Mouse (Mus musculus) heart, embryonic 10.5 days (tissue): ENCODE data around the gene Kel. TPM values are rescaled to one million over a fixed set of nuclear protein-coding genes. Genes with fewer than 3 reads are reported as not detected.

Source experiments
- DNase-seq: peaks from one replicate; pipeline ENCODE4 v3.0.0-alpha.2; 2017; ENCODE audit warnings: low spot score
- H3K27ac ChIP-seq: fragments of 300-500 bp; sonication (generic); 2 replicates; pipeline ENCODE4 v1.5.1; 2016; ENCODE audit warnings: mild to moderate bottlenecking
- H3K27me3 ChIP-seq: fragments of 300-500 bp; sonication (generic); 2 replicates; pipeline ENCODE4 v1.6.1; 2016; ENCODE audit warnings: mild to moderate bottlenecking; ENCODE audit not compliant: poor library complexity, insufficient read depth, severe bottlenecking
- H3K36me3 ChIP-seq: fragments of 300-500 bp; sonication (generic); 2 replicates; pipeline ENCODE4 v1.6.1; 2016; ENCODE audit warnings: mild to moderate bottlenecking, moderate library complexity
- H3K4me1 ChIP-seq: fragments of 300-500 bp; sonication (generic); 2 replicates; pipeline ENCODE4 v1.6.1; 2016; ENCODE audit warnings: mild to moderate bottlenecking
- H3K4me3 ChIP-seq: fragments of 300-500 bp; sonication (generic); 2 replicates; pipeline ENCODE4 v1.5.1; 2016; ENCODE audit warnings: mild to moderate bottlenecking, moderate library complexity
- H3K9me3 ChIP-seq: fragments of 300-500 bp; sonication (generic); 2 replicates; pipeline ENCODE4 v1.6.1; 2016; ENCODE audit warnings: mild to moderate bottlenecking, moderate library complexity
- WGBS: fragments of 180-500 bp; shearing (Covaris S2); methylation state at CpG from one replicate; pipeline ENCODE4 v1.1.7; 2016; 5-methylcytosine and 5-hydroxymethylcytosine counted together
- polyA plus RNA-seq: library from polyadenylated mRNA; unstranded; fragments of >200 nt; fragmentation: Nextera tagmentation; extraction: Ambion mirVana; gene quantifications from 2 replicates; pipeline ENCODE4 v1.2.1, GENCODE M21; 2016

The Kel gene
- polyA plus RNA-seq, 1 experiment from 2014 or later = 21.0 TPM

GRCm38 (mm10) chr6:41684911-41685310 lies 19.2 kb downstream of the Kel start:
- no peak for DNase-seq
- 41% methylated on average over 5 of the region's 5 CpGs for WGBS
- H3K4me1 ChIP-seq = no peaks in the 10 kb centered on the region
- no peaks in the 10 kb centered on the region for H3K27me3 ChIP-seq
- H3K9me3 ChIP-seq = no peaks in the 10 kb centered on the region
- no peaks in the 10 kb centered on the region for H3K36me3 ChIP-seq
- no peak overlapping the region for H3K27ac ChIP-seq
- H3K4me3 ChIP-seq = no peak overlapping the region

GRCm38 (mm10) chr6:41684131-41684530 lies 20.0 kb downstream of the Kel start, which contains the start of gene Llcfc1:
Llcfc1 (plus strand) TSS chr6:41684431.
- H3K36me3 ChIP-seq = no peaks in the 10 kb centered on the region
- H3K27me3 ChIP-seq = no peaks in the 10 kb centered on the region
- no peak within 1 kb of the TSS for H3K4me3 ChIP-seq
- no peak for DNase-seq
- 82% methylated on average over 2 of the region's 2 CpGs for WGBS
- H3K27ac ChIP-seq = no peak within 1 kb of the TSS
- no peaks in the 10 kb centered on the region for H3K4me1 ChIP-seq
- H3K9me3 ChIP-seq = no peaks in the 10 kb centered on the region

GRCm38 (mm10) chr6:41681656-41682055 lies 22.5 kb downstream of the Kel start:
- 86% methylated on average over 5 of the region's 5 CpGs for WGBS
- no peaks in the 10 kb centered on the region for H3K9me3 ChIP-seq

GRCm38 (mm10) chr6:41680669-41681068 lies 23.5 kb downstream of the Kel start, which contains the start of gene Trpv5:
Trpv5 (minus strand) TSS chr6:41680769.
- Histone ChIP-seq H3K36me3 (no peaks in the 10 kb centered on the region), H3K27me3 (no peaks in the 10 kb centered on the region), H3K4me3 (no peak within 1 kb of the TSS), H3K9me3 (no peaks in the 10 kb centered on the region), H3K27ac (no peak within 1 kb of the TSS), H3K4me1 (no peaks in the 10 kb centered on the region)
- WGBS = 67% methylated on average over 1 of the region's 1 CpGs
- DNase-seq = no peak

More at GRCm38 (mm10) chr6:41681656-41682055, 22.5 kb downstream of the Kel start:
- H3K4me3 ChIP-seq = no peak overlapping the region
- DNase-seq = no peak
- H3K27ac ChIP-seq = no peak overlapping the region
- no peaks in the 10 kb centered on the region for H3K4me1 ChIP-seq
- H3K36me3 ChIP-seq = no peaks in the 10 kb centered on the region
- no peaks in the 10 kb centered on the region for H3K27me3 ChIP-seq

DNA sequence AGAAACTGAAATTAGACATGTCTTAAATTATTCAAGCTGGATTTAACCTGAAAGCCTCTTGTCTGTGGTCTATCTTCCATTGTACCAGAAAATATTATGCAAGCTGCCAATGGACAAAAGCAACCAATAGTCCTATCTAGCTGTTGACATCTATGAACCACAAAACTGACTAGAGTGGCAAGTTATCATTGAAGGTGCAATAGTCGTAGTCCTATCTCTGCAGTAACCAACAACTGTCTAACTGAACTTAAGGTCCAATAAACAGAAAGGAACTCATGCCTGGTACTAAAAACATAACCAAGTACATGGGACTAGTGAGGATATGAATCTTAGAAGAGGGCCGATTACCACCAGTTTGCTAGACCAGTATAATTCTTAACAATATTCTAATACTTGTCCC lies 27.6 kb downstream of the Kel start:
- no peak overlapping the region for H3K27ac ChIP-seq
- peaks cover 4% of the 10 kb centered on the region; the same call in 1 of the 2 replicates for H3K9me3 ChIP-seq
- H3K4me1 ChIP-seq = no peaks in the 10 kb centered on the region
- WGBS = 72% methylated on average over 2 of the region's 2 CpGs
- no peak for DNase-seq
- H3K27me3 ChIP-seq = no peaks in the 10 kb centered on the region
- no peaks in the 10 kb centered on the region for H3K36me3 ChIP-seq
- H3K4me3 ChIP-seq = no peak overlapping the region

DNA sequence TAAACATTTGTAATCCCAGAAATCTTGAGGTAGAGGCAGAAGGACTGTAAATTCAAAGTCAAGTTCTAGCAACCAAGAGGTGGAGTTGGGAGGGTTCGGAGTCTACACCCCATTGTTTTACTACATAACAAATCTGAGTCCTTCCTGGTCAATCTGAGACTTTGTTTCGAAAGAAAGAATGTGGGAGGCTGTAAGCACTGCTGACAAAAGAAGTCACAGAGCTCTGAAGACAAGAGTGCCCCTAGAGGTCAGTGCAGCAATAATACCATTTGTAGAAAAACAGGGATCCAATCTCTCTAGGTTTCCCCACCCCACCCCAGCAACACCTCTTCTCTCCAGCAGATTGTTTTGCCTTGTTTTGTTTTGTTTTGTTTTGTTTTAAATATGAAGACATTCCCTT lies 41.8 kb downstream of the Kel start:
- Histone ChIP-seq H3K4me1 (no peaks in the 10 kb centered on the region), H3K27me3 (no peaks in the 10 kb centered on the region), H3K9me3 (no peaks in the 10 kb centered on the region), H3K4me3 (no peak overlapping the region), H3K27ac (no peak overlapping the region), H3K36me3 (no peaks in the 10 kb centered on the region)
- no peak for DNase-seq
- WGBS = 31% methylated on average over 2 of the region's 2 CpGs

GRCm38 (mm10) chr6:41658487-41658886 lies 45.7 kb downstream of the Kel start:
- Histone ChIP-seq H3K36me3 (no peaks in the 10 kb centered on the region), H3K4me1 (no peaks in the 10 kb centered on the region), H3K4me3 (no peak overlapping the region), H3K9me3 (no peaks in the 10 kb centered on the region), H3K27ac (no peak overlapping the region), H3K27me3 (no peaks in the 10 kb centered on the region)
- 48% methylated on average over 1 of the region's 1 CpGs for WGBS
- DNase-seq = no peak

GRCm38 (mm10) chr6:41654648-41655047 lies 49.5 kb downstream of the Kel start:
- no peaks in the 10 kb centered on the region for H3K36me3 ChIP-seq
- no peaks in the 10 kb centered on the region for H3K9me3 ChIP-seq
- H3K4me3 ChIP-seq = no peak overlapping the region
- no peak for DNase-seq
- H3K27me3 ChIP-seq = no peaks in the 10 kb centered on the region
- 71% methylated on average over 8 of the region's 8 CpGs for WGBS
- H3K27ac ChIP-seq = no peak overlapping the region
- no peaks in the 10 kb centered on the region for H3K4me1 ChIP-seq

DNA sequence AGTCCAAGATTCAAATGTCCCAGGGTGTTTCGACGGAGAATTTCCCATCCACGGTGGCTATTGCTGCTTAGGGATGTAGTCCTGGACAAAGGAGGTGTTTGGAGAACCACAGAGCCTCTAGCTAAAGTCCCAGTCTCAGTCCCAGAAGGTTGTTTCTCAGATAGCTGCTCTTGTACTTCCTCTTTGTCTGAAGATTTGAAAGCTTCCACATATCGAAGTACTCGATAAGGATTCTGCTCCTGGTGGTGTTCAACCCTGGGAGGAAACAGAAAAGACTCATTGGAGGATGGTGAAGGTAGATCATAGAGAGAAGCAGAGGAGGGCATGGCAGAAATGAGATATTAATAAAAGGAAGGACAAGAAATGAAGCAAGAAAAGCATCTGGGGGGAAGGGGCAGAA lies 51.0 kb downstream of the Kel start:
- H3K27me3 ChIP-seq = no peaks in the 10 kb centered on the region
- DNase-seq = no peak
- WGBS = 82% methylated on average over 5 of the region's 5 CpGs
- no peak overlapping the region for H3K27ac ChIP-seq
- H3K9me3 ChIP-seq = no peaks in the 10 kb centered on the region
- H3K4me1 ChIP-seq = no peaks in the 10 kb centered on the region
- H3K36me3 ChIP-seq = no peaks in the 10 kb centered on the region
- H3K4me3 ChIP-seq = no peak overlapping the region

DNA sequence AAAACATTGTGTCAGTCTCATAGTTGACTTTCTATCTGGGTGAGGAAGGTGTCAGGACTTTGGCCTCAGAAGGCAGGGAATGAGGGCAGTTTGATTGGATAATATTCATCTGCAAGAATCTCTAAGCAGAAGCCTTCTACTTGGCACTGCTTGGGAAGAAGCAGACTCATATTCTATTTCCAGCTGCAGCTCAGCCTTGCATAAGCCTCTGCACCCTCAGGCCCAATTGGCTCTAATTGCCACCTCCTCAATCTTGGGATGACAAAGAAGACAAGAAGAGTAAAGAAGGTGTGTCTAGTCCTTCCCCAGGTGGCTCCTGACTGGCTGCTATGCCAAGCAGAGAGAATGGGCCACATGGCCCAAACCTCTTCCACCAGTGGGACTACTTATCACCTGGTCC lies 57.5 kb downstream of the Kel start:
- Histone ChIP-seq H3K27me3 (no peaks in the 10 kb centered on the region), H3K4me1 (no peaks in the 10 kb centered on the region), H3K36me3 (no peaks in the 10 kb centered on the region), H3K9me3 (no peaks in the 10 kb centered on the region), H3K27ac (no peak overlapping the region), H3K4me3 (no peak overlapping the region)
- no peak for DNase-seq

DNA sequence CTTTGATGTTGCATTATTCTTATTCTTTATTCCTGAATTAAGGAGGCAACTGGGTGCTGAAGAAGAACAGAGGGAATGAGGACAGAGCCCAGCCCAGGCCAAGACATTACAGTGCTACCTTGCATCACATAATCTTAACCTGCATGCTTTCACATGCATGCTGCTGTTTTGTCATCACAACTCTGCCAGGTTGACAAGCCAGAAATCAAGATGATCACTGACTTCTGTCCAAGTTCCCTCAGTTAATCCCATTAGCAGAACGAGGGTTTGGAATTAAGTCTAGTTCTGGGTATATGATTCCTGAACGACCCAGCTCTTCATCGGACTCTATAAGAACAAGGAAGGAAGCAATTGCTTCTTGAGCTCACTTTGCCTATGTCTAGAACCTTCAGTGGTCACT lies 57.9 kb downstream of the Kel start:
- no peak for DNase-seq
- no peaks in the 10 kb centered on the region for H3K36me3 ChIP-seq
- H3K4me1 ChIP-seq = no peaks in the 10 kb centered on the region
- H3K27ac ChIP-seq = no peak overlapping the region
- no peaks in the 10 kb centered on the region for H3K9me3 ChIP-seq
- 73% methylated on average over 3 of the region's 3 CpGs for WGBS
- H3K27me3 ChIP-seq = no peaks in the 10 kb centered on the region
- H3K4me3 ChIP-seq = no peak overlapping the region

DNA sequence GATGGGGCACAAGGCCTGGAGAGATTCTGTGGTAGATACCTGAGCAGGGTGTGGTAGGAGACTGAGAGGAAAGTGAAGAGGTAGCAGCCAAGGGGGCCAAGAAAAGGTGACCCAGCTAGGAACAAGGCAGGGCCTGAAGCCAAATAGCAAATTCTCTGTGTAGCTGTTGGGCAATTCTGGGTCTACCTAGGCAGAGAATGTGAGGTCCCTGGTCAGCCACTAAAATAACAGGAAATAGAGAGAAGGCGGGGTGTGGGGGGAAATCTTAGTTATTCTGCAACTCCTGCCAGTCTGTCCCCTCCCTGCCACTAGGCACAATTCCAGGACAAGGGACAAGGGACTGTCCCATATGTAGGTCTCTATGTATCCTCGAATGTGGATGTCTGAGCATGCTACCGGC lies 60.9 kb downstream of the Kel start:
- whole genome bisulfite sequencing = 79% methylated on average over 3 of the region's 3 CpGs
- H3K9me3 ChIP-seq = no peaks in the 10 kb centered on the region

GRCm38 (mm10) chr6:41642765-41643164 lies 61.4 kb downstream of the Kel start:
- H3K4me1 ChIP-seq = no peaks in the 10 kb centered on the region
- 82% methylated on average over 4 of the region's 4 CpGs for WGBS
- DNase-seq = no peak
- H3K27me3 ChIP-seq = no peaks in the 10 kb centered on the region
- no peaks in the 10 kb centered on the region for H3K9me3 ChIP-seq
- H3K4me3 ChIP-seq = no peak overlapping the region
- H3K36me3 ChIP-seq = no peaks in the 10 kb centered on the region
- no peak overlapping the region for H3K27ac ChIP-seq

More for the DNA sequence above, 60.9 kb downstream of the Kel start:
- no peak for DNase-seq
- no peaks in the 10 kb centered on the region for H3K36me3 ChIP-seq
- no peaks in the 10 kb centered on the region for H3K27me3 ChIP-seq
- H3K4me3 ChIP-seq = no peak overlapping the region
- H3K27ac ChIP-seq = no peak overlapping the region
- no peaks in the 10 kb centered on the region for H3K4me1 ChIP-seq

GRCm38 (mm10) chr6:41641173-41641866 lies 62.8 kb downstream of the Kel start:
- no peaks in the 10 kb centered on the region for H3K36me3 ChIP-seq
- 60% methylated on average over 6 of the region's 6 CpGs for WGBS

More at GRCm38 (mm10) chr6:41641173-41641866, 62.8 kb downstream of the Kel start:
- Histone ChIP-seq H3K4me3 (no peak overlapping the region), H3K9me3 (no peaks in the 10 kb centered on the region), H3K27ac (no peak overlapping the region), H3K27me3 (no peaks in the 10 kb centered on the region), H3K4me1 (no peaks in the 10 kb centered on the region)
- DNase-seq = no peak
